Mouse (Mus musculus): ENCODE measurements around the gene Txndc15.

The Txndc15 gene

DNA sequence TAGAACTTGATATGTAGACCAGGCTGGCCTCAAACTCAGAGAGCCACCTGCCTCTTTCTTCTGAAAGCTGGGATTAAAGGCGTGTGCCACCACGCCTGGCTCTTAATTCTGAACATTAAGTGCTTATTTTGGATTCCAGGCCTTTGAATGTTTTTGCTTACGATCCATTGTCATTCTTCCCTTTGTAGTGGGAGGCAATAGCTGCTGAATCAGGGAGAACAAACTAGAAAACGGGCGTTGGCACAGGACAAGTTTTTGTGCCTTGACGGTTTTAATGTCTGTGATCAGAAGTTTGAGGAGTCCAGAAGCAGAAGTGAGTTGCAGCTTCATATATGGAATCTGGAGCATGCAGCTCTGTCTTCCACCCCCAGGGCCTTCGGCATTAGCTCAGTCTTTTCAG lies 16.3 kb downstream of the Txndc15 start:
- DNase-seq (ENCODE audit: low read depth): no peak

DNA sequence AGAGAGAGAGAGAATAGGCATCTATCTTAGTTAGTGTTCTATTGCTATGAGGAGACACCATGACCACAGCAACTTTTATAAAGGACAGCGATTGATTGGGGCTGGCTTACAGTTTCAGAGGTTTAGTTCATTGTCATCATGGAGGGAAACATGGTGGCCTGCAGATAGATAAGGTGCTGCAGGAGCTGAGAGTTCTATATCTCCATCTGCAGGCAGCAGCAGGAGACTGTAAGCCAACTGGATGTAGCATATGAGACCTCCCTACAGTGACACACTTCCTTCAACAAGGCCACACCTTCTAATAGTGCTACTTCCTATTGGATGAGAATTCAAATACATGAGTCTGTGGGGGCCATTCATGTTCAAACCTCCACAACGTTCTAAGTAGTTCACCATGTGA lies 17.7 kb downstream of the Txndc15 start:
- peak; percentile 77 for DNase-seq (ENCODE audit: low read depth)

DNA sequence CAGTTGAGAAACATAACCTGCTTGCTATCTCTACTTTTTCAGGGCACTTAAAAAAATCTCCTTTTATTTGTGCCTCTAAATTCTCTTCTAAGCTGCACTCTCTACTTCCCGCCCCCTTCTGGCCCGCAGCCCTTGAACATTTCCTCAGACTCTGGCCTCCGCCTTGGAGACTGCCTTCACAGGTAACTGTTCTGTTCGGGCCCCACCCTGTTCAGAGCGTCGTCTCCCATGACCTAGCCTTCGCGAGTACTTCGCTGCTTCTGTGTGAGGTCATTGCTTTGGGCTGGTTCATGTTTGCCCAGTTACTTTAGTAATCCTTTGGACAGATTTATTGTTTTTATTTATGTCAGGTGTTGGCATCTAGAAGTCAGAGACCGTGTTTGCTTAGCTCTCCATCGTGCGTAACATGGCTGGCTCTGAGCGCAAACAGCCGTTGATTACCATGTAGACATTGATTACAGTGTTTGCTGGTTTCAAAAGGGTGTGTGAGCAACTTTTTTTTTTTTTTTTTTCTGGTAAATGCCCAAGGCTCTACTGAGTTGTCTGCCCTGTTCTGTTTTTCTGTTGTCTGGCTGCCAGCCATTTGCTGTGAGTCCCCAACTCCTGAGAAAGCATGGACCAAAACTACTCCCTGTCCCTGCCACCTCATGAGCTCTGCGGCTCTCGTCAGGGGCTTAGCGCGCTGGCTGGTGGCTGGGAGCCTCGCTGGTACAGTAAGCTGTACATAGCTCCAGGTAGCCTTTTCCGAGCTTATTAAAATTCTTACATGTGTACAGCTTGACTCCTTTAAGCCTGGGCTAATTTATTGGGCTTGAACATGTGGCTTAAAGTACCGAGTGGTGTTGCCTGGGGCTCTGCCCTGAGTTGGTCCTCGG lies 19.4 kb downstream of the Txndc15 start:
- no peak for DNase-seq (ENCODE audit: low read depth)

DNA sequence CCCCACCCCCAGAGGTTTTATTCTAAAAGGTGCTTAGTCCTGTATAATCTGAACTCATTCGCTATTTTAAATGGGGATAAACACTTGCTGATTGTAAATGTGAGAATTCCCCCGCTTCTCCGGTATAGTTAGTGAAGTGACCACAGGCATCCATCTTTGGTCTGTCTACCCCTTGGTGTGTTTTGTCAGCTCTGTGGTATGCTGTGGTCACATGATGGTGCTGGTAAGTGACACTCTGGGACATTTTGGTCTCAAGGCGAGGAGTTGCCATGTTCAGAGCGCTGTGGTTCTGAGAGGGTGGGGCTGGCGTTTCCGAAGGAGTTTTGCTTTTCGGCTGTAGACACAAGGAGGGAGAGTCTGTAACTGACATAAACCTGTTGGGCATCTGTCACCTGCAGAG lies 23.4 kb downstream of the Txndc15 start:
- DNase-seq (ENCODE audit: low read depth): no peak

DNA sequence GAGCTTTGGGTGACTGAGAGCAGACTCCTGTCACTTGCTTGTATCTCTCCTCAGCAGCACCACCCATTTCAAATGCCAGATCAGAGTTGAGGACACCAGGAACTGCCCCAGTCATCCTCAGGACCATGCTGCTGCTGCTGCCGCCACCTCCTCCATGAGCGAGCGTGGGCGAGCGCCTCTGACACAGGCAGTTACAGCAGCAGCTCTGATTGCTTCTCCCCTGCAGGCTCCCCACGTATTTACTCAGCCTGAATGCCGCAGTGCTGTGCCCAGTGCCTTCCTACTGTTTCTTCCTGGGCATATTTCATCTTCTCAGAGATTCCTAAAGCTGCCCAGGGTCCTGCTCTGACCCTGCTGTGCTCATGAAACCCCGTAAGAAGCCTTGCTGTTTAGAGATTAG lies 27.9 kb downstream of the Txndc15 start:
- no peak for DNase-seq (ENCODE audit: low read depth)

DNA sequence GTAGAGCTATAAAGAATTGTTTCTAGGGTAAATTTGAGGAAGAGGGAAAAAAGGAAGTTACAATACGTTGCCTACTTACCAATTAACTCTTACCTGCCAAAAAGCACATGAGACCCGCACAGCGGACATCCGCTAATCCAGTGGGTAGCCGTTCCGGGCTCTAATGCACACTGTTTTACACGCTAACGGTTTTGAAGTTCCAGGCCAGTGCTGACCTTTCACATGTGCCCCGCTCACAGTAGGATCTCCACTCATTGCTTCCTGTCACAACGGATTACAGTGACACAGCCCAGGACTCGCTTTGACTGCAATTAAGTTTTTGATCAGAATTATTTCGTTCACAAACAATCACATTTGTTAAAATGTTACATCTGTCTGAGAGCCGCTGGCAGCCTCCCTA lies 39.9 kb downstream of the Txndc15 start:
- no peak for DNase-seq (ENCODE audit: low read depth)

DNA sequence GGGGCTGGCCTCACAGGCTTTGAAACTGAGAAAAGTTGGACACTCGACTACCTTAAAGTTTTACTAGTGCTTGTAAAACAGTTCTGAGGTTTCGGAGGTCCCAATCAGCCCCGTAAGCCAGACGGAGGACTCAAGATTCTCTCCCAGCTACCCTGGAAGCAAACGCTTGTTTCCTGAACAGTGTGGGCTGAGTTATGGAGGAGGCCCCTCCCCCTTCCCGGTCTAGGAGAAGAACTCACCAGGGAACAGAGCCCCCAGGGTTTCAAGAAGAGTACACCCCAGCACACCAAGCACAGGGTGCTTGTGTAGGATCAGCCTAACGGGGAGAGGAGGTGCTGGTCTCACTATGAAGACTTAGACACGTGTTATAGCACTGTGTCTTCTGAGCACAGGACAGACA lies 42.3 kb downstream of the Txndc15 start:
- no peak for DNase-seq (ENCODE audit: low read depth)

DNA sequence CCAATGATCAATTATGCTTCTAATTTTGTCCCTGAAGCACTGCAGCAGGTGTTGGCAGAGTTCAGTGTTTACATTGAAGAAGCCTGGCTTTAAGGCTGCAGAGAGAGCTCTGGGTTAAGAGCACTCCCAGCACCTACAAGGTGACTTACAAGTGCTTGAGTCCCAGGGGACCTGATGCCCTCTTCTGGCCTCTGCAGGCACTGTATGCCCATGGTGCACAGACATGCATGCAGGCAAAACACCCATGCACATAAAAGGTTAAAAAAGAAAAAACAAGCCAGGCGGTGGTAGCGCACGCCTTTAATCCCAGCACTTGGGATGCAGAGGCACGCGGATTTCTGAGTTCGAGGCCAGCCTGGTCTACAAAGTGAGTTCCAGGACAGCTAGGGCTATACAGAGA lies 43.2 kb downstream of the Txndc15 start:
- peak; percentile 62 for DNase-seq (ENCODE audit: low read depth)

DNA sequence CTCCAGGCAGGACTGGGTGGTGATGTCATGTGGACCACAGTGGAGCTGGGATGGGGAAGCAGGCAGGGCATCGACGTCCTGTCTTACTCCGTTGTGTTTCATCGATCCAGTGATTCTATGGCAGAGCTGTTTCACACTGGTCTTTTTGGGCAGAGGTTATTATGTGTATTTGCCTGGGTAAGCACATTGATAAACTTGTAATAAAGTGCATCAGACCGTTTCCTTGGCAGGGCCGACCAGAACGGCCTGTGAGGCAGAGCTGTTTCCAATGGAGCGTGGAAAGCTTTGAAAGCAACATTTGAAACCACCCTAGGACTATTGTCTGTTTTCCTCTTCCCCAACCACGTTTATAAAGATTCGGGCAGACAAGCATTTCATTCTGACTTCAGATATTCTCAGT lies 46.1 kb downstream of the Txndc15 start:
- DNase-seq (ENCODE audit: low read depth): no peak

DNA sequence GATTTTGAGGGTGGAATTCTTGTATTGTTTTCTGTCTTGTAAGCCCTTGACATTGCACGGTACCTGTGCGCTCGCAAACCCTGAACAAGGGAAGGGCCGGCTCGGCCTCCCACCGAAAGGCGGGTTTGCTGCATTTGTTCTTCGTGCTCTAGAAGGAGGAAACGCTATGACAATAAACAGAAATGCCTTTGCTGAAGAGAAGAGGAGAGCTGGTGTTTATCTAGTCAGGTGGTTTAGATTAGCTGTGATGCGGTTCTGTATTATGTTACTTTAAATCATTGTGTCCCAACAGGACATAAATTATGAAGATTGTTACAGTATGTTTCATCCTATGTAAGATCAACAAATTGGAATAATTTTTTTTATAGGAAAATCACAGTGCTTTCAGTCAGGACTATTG lies 47.0 kb downstream of the Txndc15 start:
- DNase-seq (ENCODE audit: low read depth): no peak

DNA sequence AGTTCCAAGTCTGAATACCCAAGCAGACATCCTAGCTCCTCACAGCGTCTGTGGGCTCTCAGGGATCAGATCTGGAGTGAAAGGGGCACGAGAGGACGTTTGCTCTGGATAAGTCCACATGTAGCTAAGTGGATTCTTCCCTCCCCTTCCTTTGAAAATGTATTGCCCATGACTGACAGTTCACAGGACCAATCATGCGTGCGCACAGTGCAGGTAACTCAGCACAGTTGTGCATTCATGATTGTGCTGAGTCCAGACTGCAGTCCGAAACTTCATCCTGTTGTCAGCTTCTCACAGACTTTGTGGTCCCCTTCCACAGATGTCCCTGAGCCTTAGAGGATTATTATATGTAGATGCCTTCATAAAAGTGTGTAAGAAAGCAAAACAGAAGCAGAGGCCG lies 59.9 kb downstream of the Txndc15 start:
- no peak for DNase-seq (ENCODE audit: low read depth)

DNA sequence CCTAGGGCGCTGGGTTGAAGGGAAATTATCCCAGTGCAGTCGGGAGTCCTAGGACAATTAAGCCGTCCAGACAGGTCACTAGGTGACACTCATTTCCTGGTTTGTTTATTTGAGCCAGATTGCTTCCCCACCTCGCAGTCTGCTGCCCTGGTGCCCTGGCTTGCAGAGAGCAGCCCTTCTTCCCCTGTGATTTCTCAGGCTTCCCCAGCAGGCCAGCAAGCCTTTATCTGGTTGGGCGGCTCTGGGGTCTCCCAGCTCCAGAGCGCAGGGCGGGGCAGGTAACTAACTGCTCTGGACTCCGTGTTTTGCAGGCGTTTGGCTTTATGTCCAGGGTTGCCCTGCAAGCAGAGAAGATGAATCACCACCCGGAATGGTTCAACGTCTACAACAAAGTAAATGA lies 60.6 kb downstream of the Txndc15 start:
- DNase-seq (ENCODE audit: low read depth): no peak
